Mouse (Mus musculus) cortical plate, adult 2 months (tissue): ENCODE results near the gene Hoxd13.

Experiments
- CTCF ChIP-seq: fragments of 200-500 bp; IDR thresholded peaks from 2 replicates; pipeline ENCODE4 v1.5.1; 2011; ENCODE audit warnings: mild to moderate bottlenecking, control low read depth, low read length; ENCODE audit not compliant: insufficient read depth; ENCODE audit errors: extremely low read depth
- POLR2A ChIP-seq: fragments of 200-500 bp; IDR thresholded peaks from 2 replicates; pipeline ENCODE4 v1.6.1; 2011; ENCODE audit warnings: mild to moderate bottlenecking, low read length, control low read depth; ENCODE audit not compliant: insufficient read depth; ENCODE audit errors: extremely low read depth

- TF ChIP-seq CTCF (no peak), POLR2A (no peak)
Observed at GRCm38 (mm10) chr2:74653781-74654535, 14.2 kb upstream of the Hoxd13 start.
